Mouse (Mus musculus): ENCODE measurements around the gene Krtap4-7. TPM values are rescaled to one million over a fixed set of nuclear protein-coding genes. Genes with fewer than 3 reads are reported as not detected.
"Not testable (repeated sequence)": the region's sequence is repeated elsewhere in the genome, so short reads cannot be mapped to it uniquely, and the experiment has no call there.

Krtap4-7 gene
- polyA plus RNA-seq, 1 experiment from 2014 or later: not detected

- H3K9ac ChIP-seq (ENCODE audit: low read depth, low read length); H3K27me3 ChIP-seq (replicated peaks; ENCODE audit: control insufficient read depth, insufficient read depth, low read length); H3K4me2 ChIP-seq (ENCODE audit: low read depth, low read length); H3K4me3 ChIP-seq (ENCODE audit: low read length); H3K9me3 ChIP-seq (ENCODE audit: control insufficient read depth, low read length); H3K4me1 ChIP-seq (ENCODE audit: control insufficient read depth, insufficient read depth, low read length); H3K27ac ChIP-seq (ENCODE audit: low read length); H3K36me3 ChIP-seq (ENCODE audit: control insufficient read depth, insufficient read depth, low read length); ATAC-seq: not testable (repeated sequence)
- WGBS: 61% methylated on average over 1 of the region's 2 CpGs
Measured at GRCm38 (mm10) chr11:99610089-99610488, 33.8 kb downstream of the Krtap4-7 start, which contains the start of gene Gm11937. Gene Gm11937 (minus strand): TSS chr11:99610189.

- Histone ChIP-seq H3K27ac (ENCODE audit: low read length) (no peak overlapping the region), H3K27me3 (replicated peaks; ENCODE audit: control insufficient read depth, insufficient read depth, low read length) (no peaks in the 10 kb centered on the region), H3K4me3 (ENCODE audit: low read length) (no peak overlapping the region), H3K36me3 (ENCODE audit: control insufficient read depth, insufficient read depth, low read length) (no peaks in the 10 kb centered on the region), H3K9ac (ENCODE audit: low read depth, low read length) (no peak overlapping the region), H3K9me3 (ENCODE audit: control insufficient read depth, low read length) (no peaks in the 10 kb centered on the region), H3K4me1 (ENCODE audit: control insufficient read depth, insufficient read depth, low read length) (no peaks in the 10 kb centered on the region), H3K4me2 (ENCODE audit: low read depth, low read length) (no peak overlapping the region)
- WGBS: 74% methylated on average over 1 of the region's 1 CpGs
- no peak for ATAC-seq
Measured at GRCm38 (mm10) chr11:99609126-99609525, 34.8 kb downstream of the Krtap4-7 start.

GRCm38 (mm10) chr11:99603208-99603607 lies 40.7 kb downstream of the Krtap4-7 start, which contains the start of gene Gm11938:
Gene Gm11938 (minus strand): TSS chr11:99603308.
- H3K4me1 ChIP-seq (ENCODE audit: control insufficient read depth, insufficient read depth, low read length); H3K27me3 ChIP-seq (replicated peaks; ENCODE audit: control insufficient read depth, insufficient read depth, low read length); H3K9me3 ChIP-seq (ENCODE audit: control insufficient read depth, low read length); ATAC-seq; H3K36me3 ChIP-seq (ENCODE audit: control insufficient read depth, insufficient read depth, low read length); H3K27ac ChIP-seq (ENCODE audit: low read length); H3K9ac ChIP-seq (ENCODE audit: low read depth, low read length); H3K4me3 ChIP-seq (ENCODE audit: low read length); H3K4me2 ChIP-seq (ENCODE audit: low read depth, low read length): not testable (repeated sequence)
- WGBS: 58% methylated on average over 1 of the region's 1 CpGs

GRCm38 (mm10) chr11:99597742-99598141 lies 46.1 kb downstream of the Krtap4-7 start, which contains the start of gene Krtap9-3:
Gene Krtap9-3 (minus strand): TSS chr11:99598105.
- not testable (repeated sequence) for H3K9me3 ChIP-seq (ENCODE audit: control insufficient read depth, low read length); ATAC-seq; H3K4me2 ChIP-seq (ENCODE audit: low read depth, low read length); H3K27me3 ChIP-seq (replicated peaks; ENCODE audit: control insufficient read depth, insufficient read depth, low read length); H3K4me3 ChIP-seq (ENCODE audit: low read length); H3K27ac ChIP-seq (ENCODE audit: low read length); H3K9ac ChIP-seq (ENCODE audit: low read depth, low read length); H3K36me3 ChIP-seq (ENCODE audit: control insufficient read depth, insufficient read depth, low read length); H3K4me1 ChIP-seq (ENCODE audit: control insufficient read depth, insufficient read depth, low read length)
- 71% methylated on average over 4 of the region's 6 CpGs for WGBS

Other genes with a start within 250 kb of the Krtap4-7 start
- not detected in 2 replicates for gene Krt12, start 221.8 kb downstream of the Krtap4-7 start, polyA plus RNA-seq (2015; fragmentation: Nextera tagmentation; extraction: Ambion mirVana)
- 101 and 110 TPM in 2 replicates for gene Krt20, start 205.9 kb downstream of the Krtap4-7 start, polyA plus RNA-seq (2015; fragmentation: Nextera tagmentation; extraction: Ambion mirVana)
- 18.4 and 19.6 TPM in 2 replicates for gene Krt23, start 151.0 kb downstream of the Krtap4-7 start, polyA plus RNA-seq (2015; fragmentation: Nextera tagmentation; extraction: Ambion mirVana)
- gene Krt39, start 122.8 kb downstream of the Krtap4-7 start, polyA plus RNA-seq (2015; fragmentation: Nextera tagmentation; extraction: Ambion mirVana): not detected in 2 replicates
- gene Krt40, start 100.9 kb downstream of the Krtap4-7 start, polyA plus RNA-seq (2015; fragmentation: Nextera tagmentation; extraction: Ambion mirVana): not detected in 2 replicates
- gene Krtap3-3, start 93.2 kb downstream of the Krtap4-7 start, polyA plus RNA-seq (2015; fragmentation: Nextera tagmentation; extraction: Ambion mirVana): not detected in 2 replicates
- gene Krtap3-2, start 87.2 kb downstream of the Krtap4-7 start, polyA plus RNA-seq (2015; fragmentation: Nextera tagmentation; extraction: Ambion mirVana): not detected in 2 replicates
- gene Gm11939, start 84.6 kb downstream of the Krtap4-7 start, polyA plus RNA-seq (2015; fragmentation: Nextera tagmentation; extraction: Ambion mirVana): not detected in 2 replicates
- gene Krtap3-1, start 77.5 kb downstream of the Krtap4-7 start, polyA plus RNA-seq (2015; fragmentation: Nextera tagmentation; extraction: Ambion mirVana): not detected in 2 replicates
- gene Krtap1-5, start 63.1 kb downstream of the Krtap4-7 start, polyA plus RNA-seq (2015; fragmentation: Nextera tagmentation; extraction: Ambion mirVana): not detected in 2 replicates
- gene Krtap1-4, start 60.4 kb downstream of the Krtap4-7 start, polyA plus RNA-seq (2015; fragmentation: Nextera tagmentation; extraction: Ambion mirVana): not detected in 2 replicates
- gene Krtap1-3, start 52.8 kb downstream of the Krtap4-7 start, polyA plus RNA-seq (2015; fragmentation: Nextera tagmentation; extraction: Ambion mirVana): not detected in 2 replicates
- not detected in 2 replicates for gene Krtap9-3, start 46.0 kb downstream of the Krtap4-7 start, polyA plus RNA-seq (2015; fragmentation: Nextera tagmentation; extraction: Ambion mirVana)
- gene Gm11938, start 40.8 kb downstream of the Krtap4-7 start, polyA plus RNA-seq (2015; fragmentation: Nextera tagmentation; extraction: Ambion mirVana): not detected in 2 replicates
- not detected in 2 replicates for gene Gm11937, start 33.9 kb downstream of the Krtap4-7 start, polyA plus RNA-seq (2015; fragmentation: Nextera tagmentation; extraction: Ambion mirVana)
- gene Krtap2-4, start 29.2 kb downstream of the Krtap4-7 start, polyA plus RNA-seq (2015; fragmentation: Nextera tagmentation; extraction: Ambion mirVana): not detected in 2 replicates
- not detected in 2 replicates for gene Gm11562, start 23.7 kb downstream of the Krtap4-7 start, polyA plus RNA-seq (2015; fragmentation: Nextera tagmentation; extraction: Ambion mirVana)
- not detected in 2 replicates for gene Krtap4-1, start 15.9 kb downstream of the Krtap4-7 start, polyA plus RNA-seq (2015; fragmentation: Nextera tagmentation; extraction: Ambion mirVana)
- not detected in 2 replicates for gene Krtap4-2, start 9.0 kb downstream of the Krtap4-7 start, polyA plus RNA-seq (2015; fragmentation: Nextera tagmentation; extraction: Ambion mirVana)
- not detected in 2 replicates for gene Gm11555, start 6.1 kb upstream of the Krtap4-7 start, polyA plus RNA-seq (2015; fragmentation: Nextera tagmentation; extraction: Ambion mirVana)
- not detected in 2 replicates for gene Gm11563, start 14.9 kb upstream of the Krtap4-7 start, polyA plus RNA-seq (2015; fragmentation: Nextera tagmentation; extraction: Ambion mirVana)
- not detected in 2 replicates for gene Krtap4-6, start 21.9 kb upstream of the Krtap4-7 start, polyA plus RNA-seq (2015; fragmentation: Nextera tagmentation; extraction: Ambion mirVana)
- not detected in 2 replicates for gene Gm14190, start 46.7 kb upstream of the Krtap4-7 start, polyA plus RNA-seq (2015; fragmentation: Nextera tagmentation; extraction: Ambion mirVana)
- not detected in 2 replicates for gene Gm14180, start 90.2 kb upstream of the Krtap4-7 start, polyA plus RNA-seq (2015; fragmentation: Nextera tagmentation; extraction: Ambion mirVana)
- gene Gm11595, start 128.8 kb upstream of the Krtap4-7 start, polyA plus RNA-seq (2015; fragmentation: Nextera tagmentation; extraction: Ambion mirVana): not detected in 2 replicates
- gene Krtap4-8, start 136.6 kb upstream of the Krtap4-7 start, polyA plus RNA-seq (2015; fragmentation: Nextera tagmentation; extraction: Ambion mirVana): not detected in 2 replicates
- not detected in 2 replicates for gene Krtap4-9, start 141.1 kb upstream of the Krtap4-7 start, polyA plus RNA-seq (2015; fragmentation: Nextera tagmentation; extraction: Ambion mirVana)
- gene Gm11596, start 149.4 kb upstream of the Krtap4-7 start, polyA plus RNA-seq (2015; fragmentation: Nextera tagmentation; extraction: Ambion mirVana): not detected in 2 replicates
- gene Gm11569, start 154.8 kb upstream of the Krtap4-7 start, polyA plus RNA-seq (2015; fragmentation: Nextera tagmentation; extraction: Ambion mirVana): not detected in 2 replicates
- gene Gm11554, start 160.4 kb upstream of the Krtap4-7 start, polyA plus RNA-seq (2015; fragmentation: Nextera tagmentation; extraction: Ambion mirVana): not detected in 2 replicates
- not detected in 2 replicates for gene Krtap4-13, start 165.8 kb upstream of the Krtap4-7 start, polyA plus RNA-seq (2015; fragmentation: Nextera tagmentation; extraction: Ambion mirVana)
- gene Gm11564, start 171.6 kb upstream of the Krtap4-7 start, polyA plus RNA-seq (2015; fragmentation: Nextera tagmentation; extraction: Ambion mirVana): not detected in 2 replicates
- not detected in 2 replicates for gene 2300003K06Rik, start 194.0 kb upstream of the Krtap4-7 start, polyA plus RNA-seq (2015; fragmentation: Nextera tagmentation; extraction: Ambion mirVana)
- gene Krtap4-16, start 207.5 kb upstream of the Krtap4-7 start, polyA plus RNA-seq (2015; fragmentation: Nextera tagmentation; extraction: Ambion mirVana): not detected in 2 replicates
- not detected in 2 replicates for gene Gm11568, start 213.8 kb upstream of the Krtap4-7 start, polyA plus RNA-seq (2015; fragmentation: Nextera tagmentation; extraction: Ambion mirVana)
- gene Gm11559, start 220.4 kb upstream of the Krtap4-7 start, polyA plus RNA-seq (2015; fragmentation: Nextera tagmentation; extraction: Ambion mirVana): not detected in 2 replicates
- gene Krtap9-1, start 229.3 kb upstream of the Krtap4-7 start, polyA plus RNA-seq (2015; fragmentation: Nextera tagmentation; extraction: Ambion mirVana): not detected in 2 replicates
- gene Gm11567, start 235.1 kb upstream of the Krtap4-7 start, polyA plus RNA-seq (2015; fragmentation: Nextera tagmentation; extraction: Ambion mirVana): not detected in 2 replicates